Mouse (Mus musculus) thymus, adult 18-20 months (tissue): ENCODE measurements around the gene Ppp2ca.
"Not testable (repeated sequence)": the region's sequence is repeated elsewhere in the genome, so short reads cannot be mapped to it uniquely, and the experiment has no call there.

Source experiments
- DNase-seq, 2 experiments: peaks; one replicate each; pipeline ENCODE4 v3.0.0; 2022; ENCODE audit warnings: mixed read lengths in 2 of 2

The Ppp2ca gene

DNA sequence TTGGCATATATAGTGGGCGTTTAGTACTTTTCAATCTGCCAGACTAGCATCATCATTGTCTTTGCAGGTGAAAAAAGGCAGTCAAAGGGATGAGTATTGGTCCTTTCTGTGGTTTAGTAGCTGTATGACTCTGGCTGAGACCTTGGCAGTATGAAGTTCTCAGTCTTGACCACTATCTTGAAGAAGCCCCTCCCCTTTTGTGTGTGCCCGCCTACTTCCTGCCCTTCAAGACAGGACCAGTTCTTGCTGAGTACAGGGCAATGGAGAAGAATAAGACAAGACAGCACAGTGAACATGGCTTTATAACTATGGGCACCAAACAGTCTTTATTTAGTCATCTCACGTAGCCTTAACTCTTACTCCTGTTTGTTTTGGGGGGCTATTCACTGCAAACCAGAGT, 1.5 kb upstream of the Ppp2ca start:
- DNase-seq = no peak

DNA sequence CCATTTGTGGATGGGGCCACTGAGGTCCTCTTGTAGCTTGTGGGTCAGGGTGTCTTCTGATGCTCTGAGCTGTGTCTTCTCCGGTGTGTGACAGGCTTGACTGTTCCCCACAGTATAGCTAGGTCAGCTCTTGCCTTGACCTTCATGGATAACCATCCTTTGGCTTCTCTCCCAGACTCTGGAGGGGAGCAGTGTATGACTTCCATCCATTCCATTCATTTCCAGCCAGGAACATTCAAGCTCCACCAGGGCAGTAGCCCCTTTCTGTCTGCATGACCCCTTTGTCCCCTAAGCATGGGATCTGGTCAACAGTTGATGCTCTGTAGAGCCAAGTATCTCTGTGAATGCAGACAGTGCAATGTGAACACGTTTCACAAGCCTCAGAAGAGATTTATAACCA, 885 bp upstream of the Ppp2ca start:
- DNase-seq = no peak

DNA sequence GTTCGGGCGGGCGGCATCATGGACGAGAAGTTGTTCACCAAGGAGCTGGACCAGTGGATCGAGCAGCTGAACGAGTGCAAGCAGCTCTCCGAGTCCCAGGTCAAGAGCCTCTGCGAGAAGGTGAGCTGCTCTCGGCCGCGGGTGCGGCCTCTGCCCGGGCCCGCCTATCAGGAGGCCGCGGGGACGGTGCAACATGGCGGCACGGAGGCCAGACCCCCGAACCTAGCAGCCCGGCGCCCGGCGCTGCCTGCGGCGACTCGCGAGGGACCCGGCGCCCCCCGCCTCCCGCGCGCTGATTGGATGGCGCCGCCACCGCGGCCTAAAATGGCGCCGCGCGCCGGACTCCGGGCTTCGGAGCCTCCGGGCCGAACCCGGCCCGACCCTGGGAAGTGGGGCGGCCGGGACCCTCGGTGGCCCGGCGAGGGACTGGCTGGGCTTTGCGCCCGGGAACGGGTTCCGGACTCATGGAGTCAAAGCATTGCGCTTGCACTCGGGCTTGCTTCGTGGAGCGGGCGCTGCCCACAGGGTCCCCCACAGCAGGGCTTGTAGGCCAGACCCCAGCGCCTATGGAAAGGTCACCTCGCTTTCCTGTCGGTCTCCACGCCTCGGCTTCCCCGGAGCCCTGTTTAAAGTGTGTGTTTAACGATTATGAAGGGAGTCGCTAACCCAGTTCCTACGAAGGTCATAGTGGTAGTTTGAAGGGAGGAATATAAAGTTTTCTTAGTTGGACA, 715 bp downstream of the Ppp2ca start:
- peak; percentile 61 to 69 for DNase-seq

DNA sequence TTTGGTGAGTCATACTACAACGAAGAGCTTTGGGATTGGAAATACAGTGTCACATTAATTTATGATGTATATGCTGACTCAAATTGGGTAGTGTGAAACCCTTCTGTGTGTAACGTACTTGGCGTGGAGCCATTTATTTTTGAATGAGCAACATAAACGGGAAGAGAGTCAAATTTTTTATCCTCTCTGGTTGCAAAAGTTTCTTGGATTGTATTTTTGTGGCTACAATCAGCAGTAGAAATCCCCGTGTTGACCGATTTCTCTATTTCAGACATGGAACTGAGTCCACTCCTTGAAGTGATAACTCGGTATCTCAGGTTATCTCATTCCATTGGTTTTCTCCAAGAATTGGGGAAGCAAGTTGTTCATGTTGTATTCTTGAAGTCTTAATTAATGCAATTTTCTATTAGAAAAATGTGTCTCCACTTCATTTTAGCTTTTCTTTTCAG, 1.3 kb downstream of the Ppp2ca start:
- no peak for DNase-seq

DNA sequence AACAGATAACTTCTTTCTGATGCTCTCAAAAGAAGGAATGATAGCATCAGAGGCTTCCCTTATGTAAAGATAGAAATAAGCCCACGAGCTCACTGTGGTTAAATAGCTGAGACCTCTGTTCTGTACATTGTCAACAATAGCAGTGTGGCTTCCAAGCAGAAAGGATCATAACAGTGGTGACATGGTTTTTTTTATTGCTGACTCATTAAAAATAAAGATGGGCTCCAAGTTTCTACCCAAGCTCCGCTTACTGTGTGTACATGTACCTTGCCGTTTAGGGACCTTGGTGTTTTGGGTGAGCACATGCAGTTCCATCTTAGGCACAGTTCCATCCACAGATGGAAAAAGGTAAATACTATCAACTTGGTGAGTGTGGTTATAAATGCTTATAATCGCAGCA, 4.5 kb downstream of the Ppp2ca start:
- no peak for DNase-seq

DNA sequence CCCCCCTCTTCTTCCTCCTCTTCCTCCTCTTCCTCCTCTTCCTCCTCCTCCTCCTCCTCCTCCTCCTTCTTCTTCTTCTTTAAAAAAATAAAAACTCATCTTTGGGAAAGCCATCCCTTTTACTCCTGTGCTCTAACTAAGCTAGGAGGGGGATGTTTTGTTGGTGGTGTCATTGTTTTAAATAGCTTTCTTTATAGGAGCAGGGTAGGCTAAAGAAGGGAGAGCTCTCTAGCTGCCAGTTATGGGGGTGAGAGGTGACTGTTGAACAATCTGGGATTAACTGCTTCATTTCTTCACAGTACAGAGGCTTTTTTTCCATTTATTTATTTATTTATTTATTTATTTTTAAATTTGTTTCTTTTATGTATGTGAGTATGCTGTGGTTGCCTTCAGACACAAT, 7.0 kb downstream of the Ppp2ca start:
- no peak for DNase-seq

DNA sequence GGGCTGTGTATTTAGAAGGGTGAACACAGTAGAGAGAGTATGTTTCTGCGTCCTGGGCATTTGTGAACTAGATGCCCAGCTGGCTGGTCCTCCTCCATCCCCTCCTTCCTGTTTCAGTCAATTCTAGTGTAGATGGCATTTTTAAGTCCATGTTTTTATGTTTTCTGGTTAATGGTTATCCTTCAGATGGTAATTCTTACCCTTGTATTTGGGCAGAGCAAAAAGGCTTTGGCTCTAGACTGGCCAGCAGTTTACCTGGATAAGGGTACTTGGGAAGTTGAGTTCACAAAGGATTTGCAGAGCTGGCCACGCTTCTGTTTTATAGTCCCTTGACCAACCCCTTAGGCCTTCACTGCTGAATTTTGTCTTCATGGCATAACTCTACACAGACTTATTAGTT, 7.6 kb downstream of the Ppp2ca start:
- no peak for DNase-seq

DNA sequence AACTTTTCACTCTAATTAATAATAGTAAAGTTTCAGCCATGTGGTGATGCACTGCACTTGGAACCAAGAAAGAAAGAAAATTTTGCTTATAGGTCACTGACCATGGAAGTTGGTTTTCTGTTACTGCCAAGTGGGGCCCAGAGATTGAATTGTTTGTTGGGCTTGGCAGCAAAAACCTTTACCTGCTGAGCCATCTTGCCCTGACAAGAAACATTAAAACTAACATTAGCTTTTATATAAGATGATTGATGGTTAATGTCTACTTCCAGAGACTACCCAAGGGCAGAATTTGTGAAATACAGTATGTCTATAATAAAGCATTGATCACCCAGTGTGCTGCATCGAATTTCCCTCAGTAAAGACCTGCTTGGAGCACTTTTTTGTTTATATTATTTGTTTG, 8.0 kb downstream of the Ppp2ca start:
- no peak for DNase-seq

DNA sequence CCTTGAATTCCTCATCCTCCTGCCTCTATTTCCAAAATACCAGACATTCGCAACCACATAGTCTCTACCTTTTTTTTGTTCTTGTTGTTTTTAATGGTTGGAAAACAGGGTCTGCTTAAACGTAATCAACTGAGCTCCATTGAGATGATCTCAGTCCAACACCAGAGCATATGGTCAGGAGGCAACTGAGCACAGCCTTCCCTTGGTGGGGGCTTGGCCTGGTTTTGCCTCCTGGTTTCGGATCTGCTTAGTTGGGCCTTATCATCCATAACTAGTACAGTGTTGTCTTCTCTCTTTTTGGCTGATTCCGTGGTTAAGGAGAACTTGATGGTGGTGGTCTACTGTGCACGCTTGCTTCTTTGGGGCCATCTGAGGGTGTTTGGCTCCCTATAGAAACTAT, 10.3 kb downstream of the Ppp2ca start:
- no peak for DNase-seq

DNA sequence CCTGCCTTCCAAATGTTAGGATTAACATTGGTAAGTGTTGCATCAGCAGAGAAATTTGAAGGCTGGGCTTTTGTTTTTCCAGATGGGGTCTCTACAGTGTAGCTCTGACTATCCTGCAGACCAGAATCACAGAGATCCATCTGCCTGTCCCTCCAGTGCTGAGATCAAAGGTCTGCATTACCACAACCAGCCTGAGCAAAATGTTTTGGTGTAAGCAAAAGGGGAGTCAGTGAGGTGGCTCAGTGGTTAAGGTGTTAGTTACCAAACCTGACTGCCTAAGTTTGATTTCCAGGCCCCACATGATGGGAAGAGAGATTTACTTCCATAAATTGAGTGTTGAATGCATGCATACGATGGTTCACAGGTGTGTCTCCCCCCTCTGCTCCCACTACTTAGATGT, 10.9 kb downstream of the Ppp2ca start:
- DNase-seq = no peak

DNA sequence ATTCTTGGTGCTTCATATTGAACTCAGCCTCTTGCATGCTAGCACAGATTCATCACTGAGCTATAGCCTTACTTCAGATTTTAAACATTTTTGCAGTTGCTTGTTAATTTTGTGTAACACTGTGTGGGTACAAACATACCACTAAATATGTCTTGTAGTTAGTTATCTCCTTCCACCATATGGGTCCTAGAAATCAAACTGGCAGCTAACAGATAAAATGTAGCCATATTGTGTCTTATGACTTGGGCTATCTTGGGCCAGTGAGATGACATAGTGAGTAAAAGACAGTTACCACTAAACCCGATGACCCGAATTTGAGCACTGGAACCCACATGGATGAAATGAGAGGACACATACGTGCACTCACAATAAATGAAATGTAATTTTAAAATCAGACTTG, 17.0 kb downstream of the Ppp2ca start:
- DNase-seq = no peak

DNA sequence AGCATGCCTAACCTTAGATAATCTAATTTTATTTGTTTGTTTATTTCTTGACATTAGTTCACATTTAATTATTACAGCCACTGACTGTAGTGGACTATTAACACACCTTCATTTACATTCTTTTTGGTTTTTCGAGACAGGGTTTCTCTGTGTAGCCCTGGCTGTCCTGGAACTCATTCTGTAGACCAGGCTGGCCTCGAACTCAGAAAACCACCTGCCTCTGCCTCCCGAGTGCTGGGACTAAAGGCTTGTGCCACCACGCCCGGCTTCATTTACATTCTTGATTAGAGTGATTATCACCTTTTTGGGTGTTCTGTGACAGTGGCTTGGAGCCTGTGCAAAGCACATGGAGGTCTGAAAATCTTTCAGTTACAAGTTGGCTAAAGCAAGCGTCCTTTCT, 17.6 kb downstream of the Ppp2ca start:
- DNase-seq = not testable (repeated sequence)

DNA sequence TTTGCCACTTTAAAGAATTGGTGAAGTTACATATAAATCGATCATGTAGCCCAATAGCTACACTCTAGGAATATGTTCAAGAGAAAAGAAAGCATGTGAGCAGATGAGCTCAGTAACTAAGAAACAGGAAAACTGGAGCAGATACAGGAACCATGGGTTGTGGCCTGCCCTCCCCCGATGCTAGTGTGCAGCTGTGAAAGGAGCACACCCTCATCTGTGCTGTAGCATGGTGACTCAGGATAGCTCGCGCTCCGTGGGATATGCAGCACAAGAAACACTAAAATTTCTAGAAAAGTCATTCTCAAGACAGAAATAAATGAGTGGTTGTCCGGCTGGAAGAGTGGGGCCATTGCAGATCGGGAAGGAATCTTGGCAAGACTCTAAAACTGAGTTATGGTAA, 18.7 kb downstream of the Ppp2ca start:
- no peak for DNase-seq

DNA sequence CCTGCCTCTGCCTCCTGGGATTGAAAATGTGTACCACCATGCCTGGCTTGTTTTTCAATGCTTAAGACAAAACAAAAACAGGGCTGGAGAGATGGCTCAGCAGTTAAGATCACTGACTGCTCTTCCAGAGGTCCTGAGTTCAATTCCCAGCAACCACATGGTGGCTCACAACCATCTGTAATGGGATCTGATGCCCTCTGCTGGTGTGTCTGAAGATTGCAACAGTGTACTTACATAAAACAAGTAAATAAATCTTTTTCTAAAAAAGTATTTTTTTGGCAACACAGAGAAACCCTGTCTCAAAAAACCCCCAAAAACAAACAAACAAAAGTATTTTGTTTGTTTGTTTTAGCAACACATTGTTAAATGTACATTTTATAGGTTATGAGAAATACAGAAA, 21.9 kb downstream of the Ppp2ca start:
- not testable (repeated sequence) for DNase-seq

DNA sequence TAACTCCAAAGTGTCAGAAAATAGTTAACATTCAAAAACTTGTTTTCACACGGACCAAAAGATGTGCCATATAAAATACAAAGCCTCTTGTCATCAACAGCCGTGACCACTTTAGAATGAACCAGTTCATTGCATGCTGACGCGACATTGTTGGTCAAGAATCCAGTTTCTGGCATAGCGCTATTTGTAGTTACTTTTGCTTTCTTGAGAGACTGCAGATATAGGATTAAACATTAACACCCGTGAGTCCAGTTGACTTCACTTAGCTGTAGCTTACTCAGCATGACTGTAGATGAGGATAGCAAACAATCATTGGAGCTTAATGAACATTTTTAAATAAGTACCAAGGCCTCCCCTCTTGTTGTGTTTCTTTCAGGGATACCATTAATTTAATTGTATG, 23.6 kb downstream of the Ppp2ca start:
- no peak for DNase-seq

DNA sequence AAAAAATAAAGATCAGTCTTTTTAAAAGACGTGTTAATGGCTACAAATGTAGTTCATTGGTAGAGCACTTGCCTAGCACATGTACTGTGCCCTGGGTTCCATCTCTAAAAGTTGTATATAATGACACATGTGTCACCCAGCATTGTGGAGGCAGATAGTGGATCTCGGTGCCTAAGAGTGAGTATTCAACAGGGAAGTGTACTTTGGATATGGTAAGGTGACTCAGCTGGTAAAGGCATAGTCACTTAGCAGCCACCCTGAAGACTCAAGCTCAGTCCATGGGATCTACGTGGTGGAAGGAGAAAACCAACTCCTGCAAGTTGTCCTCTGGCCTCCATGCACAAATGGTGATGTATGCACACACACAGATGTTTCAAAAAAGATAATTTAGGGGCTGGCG, 26.0 kb downstream of the Ppp2ca start:
- DNase-seq = no peak

DNA sequence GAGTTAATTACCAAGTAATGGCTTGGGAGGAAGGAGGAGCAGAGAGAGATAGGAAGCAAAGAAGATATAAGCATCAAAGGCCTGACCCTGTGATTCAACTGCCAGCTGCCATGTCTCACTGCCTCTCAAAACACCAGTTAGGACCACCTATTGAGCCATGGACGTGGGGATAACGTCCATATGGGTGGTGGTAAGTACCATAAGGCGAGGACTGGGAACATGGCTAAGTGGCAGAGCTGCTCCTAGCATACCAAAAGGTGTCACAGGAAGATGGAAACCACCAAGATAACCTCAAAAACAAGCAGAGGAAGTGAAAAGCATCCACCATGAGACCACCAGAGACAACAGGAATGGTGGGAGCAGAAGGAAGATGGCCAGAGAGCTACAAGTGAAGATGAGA, 28.7 kb downstream of the Ppp2ca start:
- DNase-seq = no peak

DNA sequence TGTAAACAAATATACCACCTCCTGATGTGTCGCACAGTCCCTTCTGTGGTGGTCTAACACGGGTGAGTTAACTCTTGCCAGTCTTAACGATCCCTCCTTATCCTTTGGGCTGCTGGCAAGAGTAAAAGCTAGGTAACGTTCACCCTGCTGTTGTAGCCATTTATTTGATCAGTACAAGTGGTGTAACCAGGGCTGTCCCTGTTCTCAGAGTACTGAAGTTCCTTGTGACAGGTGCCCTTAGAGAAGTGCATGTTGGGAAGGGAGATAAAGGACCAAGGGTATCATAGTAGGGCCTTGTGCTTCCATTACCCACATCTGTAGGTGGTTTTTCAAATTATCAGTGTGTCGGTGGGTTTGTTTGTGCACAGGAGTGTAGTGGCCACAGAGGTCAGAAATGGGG, 29.3 kb downstream of the Ppp2ca start:
- no peak for DNase-seq

DNA sequence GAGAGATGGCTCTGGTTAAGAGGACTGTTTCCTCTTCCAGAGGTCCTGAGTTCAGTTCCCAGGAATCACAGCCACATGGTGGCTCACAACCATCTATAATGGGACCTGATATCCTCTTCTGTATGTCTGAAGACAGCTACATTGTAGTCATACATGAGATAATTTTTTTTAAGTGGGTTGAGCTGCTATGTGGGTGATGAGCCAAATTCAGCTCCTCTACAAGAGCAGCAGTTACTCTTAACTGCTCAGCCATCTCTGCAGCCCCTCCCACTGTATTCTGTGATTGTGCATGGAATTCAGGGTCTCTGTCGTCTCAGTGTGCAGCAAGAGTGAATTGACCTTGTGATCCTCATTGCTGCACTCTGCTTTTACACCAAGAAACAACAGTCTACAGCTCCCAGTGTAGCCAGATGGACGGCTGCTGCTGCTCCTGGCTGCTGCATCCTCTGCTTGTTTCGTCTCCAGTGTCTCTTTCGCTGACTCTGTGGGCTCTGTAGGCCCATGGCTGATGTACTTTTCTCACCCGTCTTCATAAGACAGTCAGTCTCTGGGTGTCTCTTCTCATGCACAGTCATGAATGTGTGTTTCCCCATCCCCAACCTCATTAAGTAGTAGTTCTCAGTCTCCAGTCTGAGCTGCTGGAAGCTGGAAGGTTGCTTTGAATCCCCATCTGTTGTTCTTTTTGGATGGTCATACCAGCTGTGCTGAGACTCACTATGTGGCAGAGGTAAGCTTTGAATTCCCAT, 30.0 kb downstream of the Ppp2ca start:
- DNase-seq = no peak

DNA sequence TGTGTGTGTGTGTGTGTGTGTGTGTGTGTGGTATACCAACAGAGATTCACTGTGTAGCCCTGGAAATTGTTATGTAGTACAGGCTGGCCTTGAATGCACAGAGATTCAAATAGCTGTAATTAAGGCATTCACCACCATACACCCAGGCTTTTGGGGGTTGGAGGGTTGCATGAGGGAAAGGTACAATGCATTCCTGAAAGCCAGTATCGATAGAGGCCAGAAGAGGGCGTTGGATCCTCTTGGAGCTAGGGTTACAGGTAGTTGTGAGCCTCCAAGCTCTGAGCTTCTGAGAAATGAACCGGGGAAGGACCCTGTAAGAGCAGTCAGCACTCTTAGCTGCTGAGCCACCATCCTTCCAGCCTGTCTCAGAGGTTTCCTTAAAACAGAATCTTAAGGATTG, 30.7 kb downstream of the Ppp2ca start:
- no peak for DNase-seq

DNA sequence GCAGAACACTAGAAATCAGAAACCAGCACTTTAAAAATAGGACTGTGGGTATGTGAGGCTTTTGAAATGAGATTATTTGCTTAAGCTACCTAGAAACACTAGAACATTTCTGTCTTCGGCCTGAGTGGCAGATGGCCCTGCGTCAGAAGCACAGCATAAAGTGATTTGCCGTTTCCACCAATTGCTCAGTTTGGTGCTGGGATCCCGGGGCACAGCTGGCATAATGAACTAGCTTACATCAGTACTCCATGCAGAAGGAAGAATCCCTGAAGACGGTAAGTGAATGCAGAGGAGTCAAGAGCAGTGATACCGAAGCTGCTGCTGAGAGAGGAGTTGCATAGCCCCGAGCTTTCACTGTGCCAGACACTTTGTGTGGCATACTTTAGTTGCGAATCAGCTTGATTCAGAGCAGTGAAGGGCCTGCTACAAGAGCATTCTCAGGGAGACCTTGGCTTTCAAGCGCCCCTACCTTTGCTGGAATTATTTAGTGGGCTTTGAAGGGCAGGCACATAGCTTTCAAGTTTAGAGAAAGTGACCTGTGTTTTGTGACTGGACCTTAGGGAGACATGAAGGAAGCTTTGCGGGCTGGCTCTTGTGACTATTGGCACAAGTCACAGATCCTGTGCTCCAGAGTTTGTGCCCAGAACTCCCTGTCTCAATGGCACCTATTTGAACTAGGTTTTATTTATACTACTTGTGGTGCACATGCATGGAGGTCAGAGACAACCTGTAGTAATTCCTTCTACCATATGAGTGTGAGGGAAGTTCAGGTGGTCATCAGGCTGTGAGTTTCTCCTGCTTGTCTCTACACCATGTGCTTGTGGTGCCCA, 31.4 kb downstream of the Ppp2ca start:
- DNase-seq = no peak

DNA sequence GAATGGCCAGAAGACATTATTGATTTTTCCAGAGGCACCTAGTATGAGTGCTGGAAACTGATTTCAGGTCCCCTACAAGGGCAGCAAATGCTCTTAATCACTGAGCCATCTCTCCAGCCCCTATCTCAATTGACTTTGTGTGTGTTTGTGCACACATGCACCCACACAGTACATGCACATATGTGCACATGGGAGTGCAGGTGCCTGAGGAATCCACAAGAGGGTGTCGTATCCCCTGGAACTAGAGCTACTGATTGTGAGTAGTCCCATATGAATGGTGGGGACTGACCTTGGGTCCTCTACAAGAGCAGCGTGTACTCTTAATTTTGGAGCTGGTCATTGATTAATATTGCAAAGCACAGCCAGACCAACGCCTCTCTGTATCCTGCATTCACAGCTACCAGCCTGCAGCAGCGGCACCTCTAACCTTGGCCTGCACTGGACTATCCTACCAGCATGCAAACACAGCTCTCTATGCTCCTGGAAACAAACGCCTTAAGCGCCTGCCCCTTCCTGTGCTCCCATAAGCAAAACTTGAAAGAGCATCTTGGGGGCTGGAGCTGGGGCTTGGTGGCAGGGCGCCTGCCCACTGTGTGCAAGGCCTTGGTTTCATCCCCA, 32.1 kb downstream of the Ppp2ca start:
- no peak for DNase-seq

DNA sequence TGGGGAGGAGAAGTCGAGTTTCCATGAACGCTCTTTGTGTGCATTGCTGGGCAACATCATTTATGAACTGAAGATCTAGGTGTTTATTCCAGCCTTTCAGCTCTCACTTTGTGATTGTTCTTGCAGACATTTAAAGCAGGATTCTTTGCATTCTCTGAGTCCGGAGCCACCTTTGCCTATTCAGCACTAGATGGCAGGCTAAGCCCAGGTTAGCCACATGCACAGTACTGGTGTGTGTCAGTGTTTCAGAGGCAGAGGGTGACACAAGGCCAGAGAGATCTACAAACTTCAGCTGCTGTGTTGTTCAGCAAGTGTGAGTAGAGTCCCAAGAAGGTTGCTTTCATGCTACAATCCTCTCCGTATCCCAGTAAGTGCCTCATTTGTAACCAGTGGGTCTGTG, 45.2 kb downstream of the Ppp2ca start:
- not testable (repeated sequence) for DNase-seq
